Mouse (Mus musculus) kidney, embryonic 14.5 days (tissue): ENCODE measurements around the gene Slc2a4. TPM values are rescaled to one million over a fixed set of nuclear protein-coding genes. Genes with fewer than 3 reads are reported as not detected.
"Not testable (repeated sequence)": the region's sequence is repeated elsewhere in the genome, so short reads cannot be mapped to it uniquely, and the experiment has no call there.

Experiments used
- ATAC-seq: fragments of 200-750 bp; cut with Nextera tagmentation; 2 replicates; pipeline ENCODE4 v1.8.0; 2017; ENCODE audit warnings: moderate number of reproducible peaks, mild to moderate bottlenecking, moderate TSS enrichment, moderate library complexity; ENCODE audit not compliant: low FRiP score, low TSS enrichment
- H3K27ac ChIP-seq: fragments of 300-500 bp; sonication (generic); 2 replicates; pipeline ENCODE4 v1.5.1; 2014; ENCODE audit warnings: low read depth, mild to moderate bottlenecking, low read length, moderate library complexity, mixed read lengths
- H3K27me3 ChIP-seq: fragments of 300-500 bp; sonication (generic); 2 replicates; pipeline ENCODE4 v1.6.1; 2014; ENCODE audit warnings: mild to moderate bottlenecking, low read length; ENCODE audit not compliant: control insufficient read depth, insufficient read depth
- H3K36me3 ChIP-seq: fragments of 300-500 bp; sonication (generic); 2 replicates; pipeline ENCODE4 v1.6.1; 2014; ENCODE audit warnings: low read length, mixed read lengths; ENCODE audit not compliant: control insufficient read depth, insufficient read depth
- H3K4me1 ChIP-seq: fragments of 300-500 bp; sonication (generic); 2 replicates; pipeline ENCODE4 v1.6.1; 2014; ENCODE audit warnings: low read length, mixed read lengths; ENCODE audit not compliant: control insufficient read depth, insufficient read depth
- H3K4me2 ChIP-seq: fragments of 300-500 bp; sonication (generic); replicated peaks from 2 replicates; pipeline ENCODE4 v1.6.1; 2014; ENCODE audit warnings: low read depth, mild to moderate bottlenecking, low read length
- H3K4me3 ChIP-seq: fragments of 300-500 bp; sonication (generic); 2 replicates; pipeline ENCODE4 v1.5.1; 2014; ENCODE audit warnings: mild to moderate bottlenecking, low read length
- H3K9ac ChIP-seq: fragments of 300-500 bp; sonication (generic); 2 replicates; pipeline ENCODE4 v1.6.1; 2014; ENCODE audit warnings: low read depth, mild to moderate bottlenecking, low read length, moderate library complexity
- H3K9me3 ChIP-seq: fragments of 300-500 bp; sonication (generic); 2 replicates; pipeline ENCODE4 v1.6.1; 2016; ENCODE audit warnings: low read length; ENCODE audit not compliant: control insufficient read depth
- WGBS: fragments of 180-500 bp; shearing (Covaris S2); extraction: QIAGEN DNeasy Blood & Tissue Kit; methylation state at CpG from one replicate; pipeline ENCODE4 v1.1.7; 2014; 5-methylcytosine and 5-hydroxymethylcytosine counted together
- polyA plus RNA-seq: library from polyadenylated mRNA; unstranded; fragments of >200 nt; fragmentation: Nextera tagmentation; extraction: Ambion mirVana; gene quantifications from 2 replicates; pipeline ENCODE4 v1.2.1, GENCODE M21; 2014

Gene Slc2a4
- polyA plus RNA-seq, 1 experiment from 2014 or later = 14.1 TPM

- Histone ChIP-seq H3K27me3 (peaks cover 33% of the 10 kb centered on the region), H3K9me3 (no peaks in the 10 kb centered on the region), H3K4me1 (peaks cover 4% of the 10 kb centered on the region; the same call in 1 of the 2 replicates), H3K27ac (peak overlapping the region; percentile 80), H3K4me2 (peak overlapping the region; percentile 55), H3K4me3 (peak overlapping the region; percentile 44), H3K36me3 (peaks cover 24% of the 10 kb centered on the region), H3K9ac (peak overlapping the region; percentile 67)
- 1% methylated on average over 49 of the region's 49 CpGs for WGBS
- ATAC-seq = peak; percentile 36
These were observed 17.4 kb upstream of the Slc2a4 start for GRCm38 (mm10) chr11:69965271-69966005.

- peaks cover 33% of the 10 kb centered on the region for H3K27me3 ChIP-seq
- peak; percentile 41 for ATAC-seq
- 8% methylated on average over 24 of the region's 24 CpGs for WGBS
- peak within 1 kb of the TSS; percentile 67 for H3K9ac ChIP-seq
- H3K4me2 ChIP-seq = peak within 1 kb of the TSS; percentile 55
- no peaks in the 10 kb centered on the region for H3K9me3 ChIP-seq
- H3K36me3 ChIP-seq = peaks cover 17% of the 10 kb centered on the region
- H3K27ac ChIP-seq = peak within 1 kb of the TSS; percentile 80
- H3K4me3 ChIP-seq = peak within 1 kb of the TSS; percentile 44
- H3K4me1 ChIP-seq = peaks cover 4% of the 10 kb centered on the region; the same call in 1 of the 2 replicates
These were observed 16.8 kb upstream of the Slc2a4 start, which contains the start of gene Cldn7 for GRCm38 (mm10) chr11:69964650-69965270. Gene Cldn7, plus strand, starts transcription at chr11:69964779.

GRCm38 (mm10) chr11:69961841-69962240 is 13.9 kb upstream of the Slc2a4 start:
- WGBS = 31% methylated on average over 5 of the region's 5 CpGs
- H3K36me3 ChIP-seq = no peaks in the 10 kb centered on the region
- no peak overlapping the region for H3K27ac ChIP-seq
- H3K4me2 ChIP-seq = no peak overlapping the region
- peaks cover 29% of the 10 kb centered on the region for H3K27me3 ChIP-seq
- ATAC-seq = no peak
- H3K4me1 ChIP-seq = peaks cover 4% of the 10 kb centered on the region; the same call in 1 of the 2 replicates
- no peak overlapping the region for H3K9ac ChIP-seq
- no peak overlapping the region for H3K4me3 ChIP-seq
- H3K9me3 ChIP-seq = no peaks in the 10 kb centered on the region

- Histone ChIP-seq H3K9ac (no peak overlapping the region), H3K36me3 (no peaks in the 10 kb centered on the region), H3K27ac (no peak overlapping the region), H3K4me1 (no peaks in the 10 kb centered on the region), H3K27me3 (peaks cover 17% of the 10 kb centered on the region), H3K4me2 (no peak overlapping the region), H3K4me3 (no peak overlapping the region), H3K9me3 (no peaks in the 10 kb centered on the region)
- no peak for ATAC-seq
- WGBS = 43% methylated on average over 5 of the region's 5 CpGs
These were observed 12.6 kb upstream of the Slc2a4 start for GRCm38 (mm10) chr11:69960616-69961015.

- Histone ChIP-seq H3K4me3 (no peak overlapping the region), H3K4me1 (no peaks in the 10 kb centered on the region), H3K4me2 (no peak overlapping the region), H3K9ac (no peak overlapping the region), H3K9me3 (no peaks in the 10 kb centered on the region), H3K27ac (no peak overlapping the region), H3K27me3 (no peaks in the 10 kb centered on the region), H3K36me3 (no peaks in the 10 kb centered on the region)
- 69% methylated on average over 1 of the region's 1 CpGs for WGBS
- no peak for ATAC-seq
These were observed 8.2 kb upstream of the Slc2a4 start for GRCm38 (mm10) chr11:69956218-69956617.

- WGBS = 77% methylated on average over 4 of the region's 4 CpGs
- not testable (repeated sequence) for ATAC-seq
These were observed 7.6 kb upstream of the Slc2a4 start for GRCm38 (mm10) chr11:69955618-69956017.

GRCm38 (mm10) chr11:69953267-69953915 is 5.4 kb upstream of the Slc2a4 start:
- Histone ChIP-seq H3K27me3 (no peaks in the 10 kb centered on the region), H3K4me3 (no peak overlapping the region), H3K9me3 (no peaks in the 10 kb centered on the region), H3K27ac (no peak overlapping the region), H3K4me1 (0 out of 2 replicates have a peak, but pooled peaks cover 3% of the 10 kb centered on the region), H3K9ac (no peak overlapping the region; the same call in 1 of the 2 replicates), H3K36me3 (no peaks in the 10 kb centered on the region), H3K4me2 (no peak overlapping the region)
- no peak for ATAC-seq
- WGBS = 70% methylated on average over 11 of the region's 11 CpGs

More at GRCm38 (mm10) chr11:69955618-69956017, 7.6 kb upstream of the Slc2a4 start:
- H3K9me3 ChIP-seq, H3K27me3 ChIP-seq, H3K4me3 ChIP-seq, H3K9ac ChIP-seq, H3K27ac ChIP-seq, H3K36me3 ChIP-seq, H3K4me2 ChIP-seq, H3K4me1 ChIP-seq: not testable (repeated sequence)

GRCm38 (mm10) chr11:69952274-69952673 is 4.3 kb upstream of the Slc2a4 start:
- Histone ChIP-seq H3K4me1 (0 out of 2 replicates have a peak, but pooled peaks cover 3% of the 10 kb centered on the region), H3K4me3 (no peak overlapping the region), H3K9me3 (no peaks in the 10 kb centered on the region), H3K36me3 (no peaks in the 10 kb centered on the region), H3K27me3 (no peaks in the 10 kb centered on the region), H3K9ac (no peak overlapping the region), H3K27ac (no peak overlapping the region), H3K4me2 (no peak overlapping the region)
- WGBS = 45% methylated on average over 1 of the region's 1 CpGs
- no peak for ATAC-seq
